Mouse (Mus musculus) embryonic facial prominence, embryonic 13.5 days (tissue): Measurements from ENCODE around the gene Ankrd55. TPM values are rescaled to one million over a fixed set of nuclear protein-coding genes. Genes with fewer than 3 reads are reported as not detected.
A peak's percentile ranks its signal among the peaks of the same experiment; 100 is the strongest.

Experiments used
- ATAC-seq: fragments of 200-750 bp; cut with Nextera tagmentation; 2 replicates; pipeline ENCODE4 v1.8.0; 2017; ENCODE audit warnings: low read depth; ENCODE audit not compliant: insufficient number of reproducible peaks, insufficient read depth, low FRiP score, low TSS enrichment
- H3K27ac ChIP-seq: fragments of 300-500 bp; sonication (generic); 2 replicates; pipeline ENCODE4 v1.5.1; 2015; ENCODE audit warnings: moderate library complexity, mild to moderate bottlenecking, inconsistent platforms
- H3K27me3 ChIP-seq: fragments of 300-500 bp; sonication (generic); 2 replicates; pipeline ENCODE4 v1.6.1; 2015; ENCODE audit warnings: mild to moderate bottlenecking, inconsistent platforms
- H3K36me3 ChIP-seq: fragments of 300-500 bp; sonication (generic); 2 replicates; pipeline ENCODE4 v1.6.1; 2015; ENCODE audit warnings: mild to moderate bottlenecking, inconsistent platforms
- H3K4me1 ChIP-seq: fragments of 300-500 bp; sonication (generic); 2 replicates; pipeline ENCODE4 v1.6.1; 2015; ENCODE audit warnings: inconsistent platforms
- H3K4me2 ChIP-seq: fragments of 300-500 bp; sonication (generic); 2 replicates; pipeline ENCODE4 v1.6.1; 2015; ENCODE audit warnings: moderate library complexity, mild to moderate bottlenecking, inconsistent platforms
- H3K4me3 ChIP-seq: fragments of 300-500 bp; sonication (generic); 2 replicates; pipeline ENCODE4 v1.5.1; 2015; ENCODE audit warnings: mild to moderate bottlenecking, inconsistent platforms
- H3K9ac ChIP-seq: fragments of 300-500 bp; sonication (generic); 2 replicates; pipeline ENCODE4 v1.6.1; 2015; ENCODE audit warnings: mild to moderate bottlenecking, inconsistent platforms
- H3K9me3 ChIP-seq: fragments of 300-500 bp; sonication (generic); 2 replicates; pipeline ENCODE4 v1.6.1; 2016; ENCODE audit warnings: inconsistent platforms
- WGBS: fragments of 180-500 bp; shearing (Covaris S2); methylation state at CpG from one replicate; pipeline ENCODE4 v1.1.7; 2015; ENCODE audit warnings: mixed read lengths; 5-methylcytosine and 5-hydroxymethylcytosine counted together
- polyA plus RNA-seq: library from polyadenylated mRNA; unstranded; fragments of >200 nt; fragmentation: Nextera tagmentation; extraction: Ambion mirVana; gene quantifications from 2 replicates; pipeline ENCODE4 v1.2.1, GENCODE M21; 2015

Ankrd55 gene
- polyA plus RNA-seq, 1 experiment from 2014 or later = 1.1 TPM

DNA sequence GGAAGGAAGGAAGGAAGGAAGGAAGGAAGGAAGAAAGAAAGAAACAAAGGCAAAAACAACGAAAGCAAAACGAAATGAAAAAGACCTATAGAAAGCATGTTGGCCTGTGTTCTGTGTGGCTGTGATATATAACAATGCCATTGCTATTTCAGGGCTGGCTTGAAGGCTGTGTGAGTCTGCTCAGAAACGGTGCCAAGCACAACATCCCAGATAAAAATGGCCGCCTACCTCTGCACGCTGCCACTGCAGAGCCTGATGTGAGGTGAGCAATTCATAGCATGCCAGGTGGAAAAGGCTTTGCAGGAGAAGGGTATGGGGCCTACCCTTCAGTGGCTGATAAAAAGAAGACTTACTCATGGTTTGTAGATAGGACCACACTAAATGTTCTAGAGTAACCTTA, 38.7 kb downstream of the Ankrd55 start:
- Histone ChIP-seq H3K4me3 (no peak overlapping the region), H3K27me3 (no peaks in the 10 kb centered on the region), H3K9me3 (no peaks in the 10 kb centered on the region), H3K4me2 (no peak overlapping the region), H3K27ac (peak overlapping the region; percentile 55; the same call in 1 of the 2 replicates), H3K9ac (no peak overlapping the region), H3K4me1 (peaks cover 26% of the 10 kb centered on the region), H3K36me3 (no peaks in the 10 kb centered on the region)
- no peak for ATAC-seq
- 89% methylated on average over 5 of the region's 5 CpGs for WGBS

- Histone ChIP-seq H3K4me3 (no peak overlapping the region), H3K27me3 (no peaks in the 10 kb centered on the region), H3K27ac (peak overlapping the region; percentile 55; the same call in 1 of the 2 replicates), H3K4me2 (no peak overlapping the region), H3K9ac (no peak overlapping the region), H3K4me1 (peaks cover 31% of the 10 kb centered on the region), H3K9me3 (no peaks in the 10 kb centered on the region), H3K36me3 (no peaks in the 10 kb centered on the region)
- ATAC-seq = no peak
- 38% methylated on average over 4 of the region's 4 CpGs for WGBS
Observed at GRCm38 (mm10) chr13:112327511-112327910, 39.3 kb downstream of the Ankrd55 start.

DNA sequence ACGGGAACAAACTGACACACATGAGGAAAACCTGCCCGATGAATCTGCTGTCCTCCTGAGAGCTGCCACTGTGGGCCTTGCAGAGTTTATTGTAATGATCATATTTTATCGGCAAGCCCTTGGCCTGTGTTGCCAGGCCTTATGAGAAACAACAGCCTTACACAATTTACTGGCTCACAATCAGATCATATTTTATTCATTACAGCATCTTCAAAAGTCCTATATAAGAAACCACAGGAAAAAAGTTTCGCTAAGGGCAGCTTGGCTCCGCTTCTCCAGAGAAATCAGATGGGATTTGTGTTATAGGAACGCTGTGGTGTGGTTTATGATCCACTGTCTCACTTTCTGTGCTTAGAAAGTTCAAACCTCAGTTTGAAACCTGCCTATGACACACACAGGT, 42.0 kb downstream of the Ankrd55 start:
- Histone ChIP-seq H3K4me2 (no peak overlapping the region), H3K27ac (peak overlapping the region; percentile 85), H3K4me3 (no peak overlapping the region), H3K4me1 (peaks cover 31% of the 10 kb centered on the region), H3K9me3 (no peaks in the 10 kb centered on the region), H3K9ac (no peak overlapping the region), H3K27me3 (no peaks in the 10 kb centered on the region), H3K36me3 (no peaks in the 10 kb centered on the region)
- WGBS = 50% methylated on average over 6 of the region's 6 CpGs
- no peak for ATAC-seq

- WGBS = 31% methylated on average over 8 of the region's 8 CpGs
- no peaks in the 10 kb centered on the region for H3K36me3 ChIP-seq
- H3K27me3 ChIP-seq = no peaks in the 10 kb centered on the region
- no peaks in the 10 kb centered on the region for H3K9me3 ChIP-seq
- H3K4me3 ChIP-seq = no peak overlapping the region
- peak overlapping the region; percentile 32; the same call in 1 of the 2 replicates for H3K9ac ChIP-seq
- H3K27ac ChIP-seq = peak overlapping the region; percentile 85
- ATAC-seq = peak; percentile 64
- H3K4me1 ChIP-seq = peaks cover 31% of the 10 kb centered on the region
- peak overlapping the region; percentile 31 for H3K4me2 ChIP-seq
Observed at GRCm38 (mm10) chr13:112330919-112331681, 42.8 kb downstream of the Ankrd55 start.

GRCm38 (mm10) chr13:112331682-112332061, 43.4 kb downstream of the Ankrd55 start:
- no peak overlapping the region for H3K4me3 ChIP-seq
- peak overlapping the region; percentile 85 for H3K27ac ChIP-seq
- H3K9ac ChIP-seq = peak overlapping the region; percentile 32; the same call in 1 of the 2 replicates
- H3K9me3 ChIP-seq = no peaks in the 10 kb centered on the region
- peak overlapping the region; percentile 31 for H3K4me2 ChIP-seq
- no peak for ATAC-seq
- no peaks in the 10 kb centered on the region for H3K27me3 ChIP-seq
- no peaks in the 10 kb centered on the region for H3K36me3 ChIP-seq
- peaks cover 31% of the 10 kb centered on the region for H3K4me1 ChIP-seq
- 38% methylated on average over 1 of the region's 1 CpGs for WGBS

- 80% methylated on average over 3 of the region's 3 CpGs for WGBS
Observed at GRCm38 (mm10) chr13:112335531-112335930, 47.3 kb downstream of the Ankrd55 start.

GRCm38 (mm10) chr13:112337146-112337545, 48.9 kb downstream of the Ankrd55 start:
- Histone ChIP-seq H3K4me2 (no peak overlapping the region), H3K9me3 (no peaks in the 10 kb centered on the region), H3K36me3 (no peaks in the 10 kb centered on the region), H3K9ac (no peak overlapping the region), H3K4me1 (peaks cover 11% of the 10 kb centered on the region), H3K27me3 (no peaks in the 10 kb centered on the region), H3K27ac (no peak overlapping the region), H3K4me3 (no peak overlapping the region)
- no peak for ATAC-seq
- 97% methylated on average over 9 of the region's 9 CpGs for WGBS

More at GRCm38 (mm10) chr13:112335531-112335930, 47.3 kb downstream of the Ankrd55 start:
- no peak overlapping the region for H3K4me3 ChIP-seq
- H3K4me2 ChIP-seq = no peak overlapping the region
- H3K27me3 ChIP-seq = no peaks in the 10 kb centered on the region
- no peaks in the 10 kb centered on the region for H3K36me3 ChIP-seq
- no peak for ATAC-seq
- H3K27ac ChIP-seq = no peak overlapping the region
- no peak overlapping the region for H3K9ac ChIP-seq
- peaks cover 26% of the 10 kb centered on the region for H3K4me1 ChIP-seq
- no peaks in the 10 kb centered on the region for H3K9me3 ChIP-seq

- WGBS = 23% methylated on average over 8 of the region's 8 CpGs
- ATAC-seq = no peak
- H3K27ac ChIP-seq = peak overlapping the region; percentile 82
- H3K36me3 ChIP-seq = no peaks in the 10 kb centered on the region
- peaks cover 7% of the 10 kb centered on the region for H3K4me1 ChIP-seq
- no peaks in the 10 kb centered on the region for H3K9me3 ChIP-seq
- no peaks in the 10 kb centered on the region for H3K27me3 ChIP-seq
- peak overlapping the region; percentile 39 for H3K4me2 ChIP-seq
- H3K4me3 ChIP-seq = no peak overlapping the region
- H3K9ac ChIP-seq = 0 out of 2 replicates have a peak overlapping the region, but pooled peaks have one; percentile 27
Observed at GRCm38 (mm10) chr13:112340205-112340604, 52.0 kb downstream of the Ankrd55 start.

- H3K9me3 ChIP-seq = no peaks in the 10 kb centered on the region
- no peaks in the 10 kb centered on the region for H3K27me3 ChIP-seq
- H3K4me1 ChIP-seq = peaks cover 12% of the 10 kb centered on the region
- no peaks in the 10 kb centered on the region for H3K36me3 ChIP-seq
- WGBS = 82% methylated on average over 6 of the region's 6 CpGs
- H3K4me2 ChIP-seq = no peak overlapping the region
- H3K9ac ChIP-seq = no peak overlapping the region
- ATAC-seq = no peak
- H3K4me3 ChIP-seq = no peak overlapping the region
- H3K27ac ChIP-seq = no peak overlapping the region
Observed at GRCm38 (mm10) chr13:112340761-112341160, 52.5 kb downstream of the Ankrd55 start.

DNA sequence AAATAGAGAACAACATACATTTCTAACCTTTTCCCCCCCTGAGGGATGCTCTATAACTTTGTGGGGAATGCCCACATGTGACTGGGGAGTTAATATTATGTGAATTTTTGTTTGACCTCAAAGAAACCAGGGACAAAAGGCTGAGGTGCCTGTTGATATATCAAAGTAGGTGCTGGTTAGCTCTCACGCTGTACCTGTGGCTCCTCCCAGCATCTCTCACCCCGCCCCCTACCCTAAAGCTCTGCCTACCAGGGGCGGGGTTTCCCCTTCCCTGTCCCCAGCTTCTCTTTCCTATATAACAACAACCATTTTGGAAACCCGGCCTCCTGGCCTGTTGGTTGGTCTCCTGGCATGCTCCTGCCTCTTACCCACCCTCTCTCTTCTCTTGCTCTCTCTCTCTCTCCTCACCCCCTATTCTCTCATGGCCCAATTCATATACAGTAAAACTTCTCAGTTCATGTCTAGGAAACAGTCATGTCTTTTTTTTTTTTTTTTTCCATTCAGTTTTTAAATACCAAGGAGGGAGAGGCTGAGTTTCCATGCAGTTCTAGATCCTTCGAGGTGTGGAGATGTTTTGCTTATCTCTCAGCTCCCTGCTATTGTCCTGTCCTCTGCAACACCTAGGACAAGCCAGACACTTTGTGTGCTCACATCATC, 54.8 kb downstream of the Ankrd55 start:
- no peak overlapping the region for H3K27ac ChIP-seq
- H3K9me3 ChIP-seq = no peaks in the 10 kb centered on the region
- no peak overlapping the region for H3K9ac ChIP-seq
- no peak overlapping the region for H3K4me3 ChIP-seq
- H3K36me3 ChIP-seq = no peaks in the 10 kb centered on the region
- no peak overlapping the region for H3K4me2 ChIP-seq
- 64% methylated on average over 5 of the region's 5 CpGs for WGBS
- peaks cover 35% of the 10 kb centered on the region for H3K4me1 ChIP-seq
- ATAC-seq = no peak
- no peaks in the 10 kb centered on the region for H3K27me3 ChIP-seq

DNA sequence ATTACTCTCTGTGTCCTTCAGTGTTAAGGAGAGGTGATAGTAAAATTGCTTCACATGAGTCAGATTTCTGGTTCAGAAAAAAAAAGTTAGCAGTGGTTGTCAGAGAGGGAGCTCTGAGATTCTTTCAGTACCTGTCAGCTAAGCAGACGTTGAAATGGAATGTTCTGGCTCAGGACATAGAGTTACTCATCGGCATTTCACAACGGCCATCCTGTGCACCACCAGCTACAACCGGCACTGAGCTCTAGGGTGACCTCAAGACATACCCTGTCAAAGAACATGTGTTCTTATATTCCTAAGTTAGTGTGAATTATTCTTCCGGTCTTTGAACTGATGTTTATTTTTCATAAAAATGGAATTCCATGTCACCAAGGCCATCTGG, 55.4 kb downstream of the Ankrd55 start:
- H3K36me3 ChIP-seq = no peaks in the 10 kb centered on the region
- H3K4me2 ChIP-seq = no peak overlapping the region
- H3K9me3 ChIP-seq = no peaks in the 10 kb centered on the region
- ATAC-seq = no peak
- H3K4me3 ChIP-seq = no peak overlapping the region
- peaks cover 36% of the 10 kb centered on the region for H3K4me1 ChIP-seq
- H3K27me3 ChIP-seq = no peaks in the 10 kb centered on the region
- WGBS = 72% methylated on average over 5 of the region's 5 CpGs
- no peak overlapping the region for H3K9ac ChIP-seq
- 0 out of 2 replicates have a peak overlapping the region, but pooled peaks have one; percentile 3 for H3K27ac ChIP-seq
